Mouse (Mus musculus): ENCODE results near the gene 4933428G20Rik.

DNA sequence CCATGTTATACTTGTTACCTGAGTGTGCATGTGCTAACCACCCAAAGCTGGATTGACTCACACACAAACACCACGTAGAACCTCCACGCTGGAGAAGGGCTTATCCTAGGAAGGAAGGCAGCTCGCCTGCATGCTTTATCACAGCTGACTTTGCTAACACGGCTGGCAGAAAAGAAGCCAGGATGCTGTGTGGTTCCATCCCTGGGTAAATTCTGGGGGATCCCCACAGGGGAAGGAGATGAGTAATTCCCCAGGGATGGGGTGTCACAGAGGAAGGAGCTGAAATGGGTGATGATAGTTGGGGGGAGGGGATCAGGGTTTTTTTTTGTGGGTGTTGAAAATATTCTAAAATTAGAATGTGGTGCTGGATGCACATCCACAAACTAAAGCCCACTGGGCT lies 5.6 kb upstream of the 4933428G20Rik start:
- TF ChIP-seq GATA1 (IDR thresholded peaks at IDR 0.05; ENCODE audit: borderline replicate concordance, low read length) (no peak), FLI1 (IDR thresholded peaks at IDR 0.05; ENCODE audit: low read length) (no peak)
